Mouse (Mus musculus) gastrocnemius, postnatal 4 days (tissue): ENCODE results near the gene Slc28a1. TPM values are rescaled to one million over a fixed set of nuclear protein-coding genes. Genes with fewer than 3 reads are reported as not detected.
"Not testable (repeated sequence)": the region's sequence is repeated elsewhere in the genome, so short reads cannot be mapped to it uniquely, and the experiment has no call there.

Experiments
- DNase-seq, 2 experiments: peaks; one replicate each; pipeline ENCODE4 v3.0.0; 2021 to 2022; ENCODE audit warnings: low spot score in 2 of 2, mixed read lengths in 2 of 2
- total RNA-seq, 2 experiments: library from RNA; stranded (reverse); gene quantifications; 2 replicates each; pipeline ENCODE4 v1.2.3; 2021

Gene Slc28a1
- total RNA-seq, 2 experiments from 2014 or later: 0.47 to 0.57 TPM

DNA sequence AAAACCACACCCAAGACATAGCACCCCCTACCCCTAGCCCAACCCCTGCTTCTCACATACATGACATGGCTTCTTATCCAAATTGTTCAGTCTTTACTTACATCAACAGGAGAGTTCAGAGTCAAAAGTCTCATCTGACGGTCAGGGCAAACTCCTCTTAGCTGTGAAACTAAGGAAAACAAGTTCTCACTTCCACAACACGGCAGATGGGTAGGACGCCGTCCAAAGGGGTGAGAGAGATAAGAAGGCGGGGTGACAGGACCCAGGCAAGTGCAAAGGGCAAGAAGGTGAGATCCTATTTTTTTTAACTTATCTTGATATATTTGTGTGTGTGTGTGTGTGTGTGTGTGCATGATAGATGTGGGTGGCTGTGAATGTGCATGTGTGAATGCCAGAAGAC is 9.0 kb downstream of the Slc28a1 start:
- no peak for DNase-seq

DNA sequence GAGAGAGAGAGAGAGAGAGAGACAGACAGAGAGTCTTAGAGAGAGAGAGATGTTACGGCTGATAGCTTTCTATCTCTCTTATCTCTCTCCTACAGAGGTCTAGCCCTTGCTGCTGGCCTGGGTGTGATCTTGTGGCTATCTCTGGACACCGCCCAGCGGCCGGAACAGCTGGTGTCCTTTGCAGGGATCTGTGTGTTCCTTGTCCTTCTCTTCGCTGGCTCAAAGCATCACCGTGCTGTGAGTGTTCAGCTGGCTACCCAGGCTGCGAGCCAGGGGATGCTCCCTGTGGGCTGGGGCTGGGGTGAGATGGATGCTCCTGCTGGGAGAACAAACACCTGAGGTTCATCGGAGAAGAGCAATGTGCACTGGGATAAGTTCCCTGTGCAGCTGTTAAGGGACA is 10.2 kb downstream of the Slc28a1 start:
- peak in 1 of 2 experiments; percentile 63 for DNase-seq

DNA sequence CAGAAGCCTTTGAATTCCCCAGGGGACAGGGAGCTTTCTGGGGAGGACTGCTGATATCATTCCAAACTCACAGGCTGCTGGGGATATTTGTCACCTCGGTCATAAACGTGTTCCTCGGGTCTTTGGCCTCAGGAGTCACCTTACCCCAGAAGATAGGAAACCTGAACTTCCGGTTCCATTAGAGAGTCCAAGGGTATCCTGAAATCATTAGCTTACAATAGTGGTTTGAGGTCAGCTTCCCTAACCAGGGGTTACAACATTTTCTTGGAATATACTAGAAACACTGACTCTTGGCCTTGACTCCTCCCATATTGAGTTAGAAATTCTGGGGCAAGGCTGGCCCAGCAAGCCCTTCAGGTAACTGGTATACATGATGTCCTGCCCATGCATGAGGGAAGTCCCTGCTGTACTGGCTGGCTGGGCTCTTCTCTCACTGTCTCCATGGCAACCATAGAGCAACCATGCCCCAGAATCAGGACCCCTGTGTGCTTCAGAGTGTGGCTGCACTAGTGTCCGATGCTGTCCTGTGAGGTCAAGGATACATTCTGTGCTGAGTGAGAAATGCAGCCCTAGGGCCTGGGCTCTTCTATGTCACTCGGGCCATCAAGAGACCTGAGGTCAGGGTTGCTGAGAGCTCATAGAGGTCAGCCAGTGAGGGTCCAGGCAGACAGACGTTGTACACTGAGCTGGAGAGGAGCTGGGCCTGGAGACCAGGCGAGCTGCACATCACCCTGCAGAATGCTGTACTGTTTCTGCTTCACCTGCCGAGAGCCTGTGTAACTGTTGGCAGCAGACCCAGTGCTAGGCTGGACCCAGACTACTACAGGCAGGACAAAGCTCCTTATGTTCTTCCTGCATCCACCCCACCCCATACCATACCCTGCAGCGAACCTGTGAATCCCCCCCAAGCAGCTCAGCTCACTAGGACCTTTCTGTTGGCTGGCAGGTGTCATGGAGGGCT is 10.9 kb downstream of the Slc28a1 start:
- no peak for DNase-seq

DNA sequence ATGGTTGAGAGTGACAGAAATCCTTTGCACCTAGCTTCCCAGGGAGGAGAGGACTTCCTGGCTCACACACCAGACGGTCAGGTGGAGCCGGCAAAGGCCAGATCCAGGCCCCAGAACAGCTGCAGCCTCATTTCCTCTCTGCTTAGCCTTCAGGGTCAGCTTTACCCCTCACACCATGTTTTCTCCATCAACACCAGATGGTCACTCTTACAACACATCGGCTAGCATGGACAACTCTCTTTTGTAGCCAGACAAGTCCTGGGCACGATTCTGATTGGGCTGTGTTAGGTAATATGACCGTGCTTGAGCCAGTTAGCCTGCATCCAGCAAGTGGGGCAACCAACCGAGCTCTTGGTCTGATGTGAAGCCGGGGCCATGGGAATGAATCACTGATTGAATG is 17.3 kb downstream of the Slc28a1 start:
- no peak for DNase-seq

DNA sequence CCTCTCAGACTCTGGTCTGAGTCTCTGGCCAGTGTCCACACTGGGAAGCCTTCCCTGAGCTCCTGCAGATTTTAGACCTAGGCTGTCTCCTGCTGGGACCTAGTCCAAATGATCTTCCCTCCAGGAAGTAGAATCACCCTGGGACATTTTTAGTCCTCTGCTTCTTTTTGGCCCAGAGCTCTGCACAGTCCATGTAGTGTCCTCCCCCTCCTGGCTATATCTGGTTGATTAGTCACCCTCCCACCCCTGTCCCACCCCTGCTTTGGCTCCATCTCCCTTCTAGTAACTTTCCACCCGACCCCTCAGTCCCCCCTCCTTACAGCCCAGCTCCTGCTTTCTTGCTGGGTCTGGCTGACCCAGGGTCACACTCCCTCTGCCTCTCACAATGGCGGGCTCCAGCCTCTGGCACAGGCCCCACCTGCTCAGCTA is 18.3 kb downstream of the Slc28a1 start:
- peak in 1 of 2 experiments; percentile 53 for DNase-seq

DNA sequence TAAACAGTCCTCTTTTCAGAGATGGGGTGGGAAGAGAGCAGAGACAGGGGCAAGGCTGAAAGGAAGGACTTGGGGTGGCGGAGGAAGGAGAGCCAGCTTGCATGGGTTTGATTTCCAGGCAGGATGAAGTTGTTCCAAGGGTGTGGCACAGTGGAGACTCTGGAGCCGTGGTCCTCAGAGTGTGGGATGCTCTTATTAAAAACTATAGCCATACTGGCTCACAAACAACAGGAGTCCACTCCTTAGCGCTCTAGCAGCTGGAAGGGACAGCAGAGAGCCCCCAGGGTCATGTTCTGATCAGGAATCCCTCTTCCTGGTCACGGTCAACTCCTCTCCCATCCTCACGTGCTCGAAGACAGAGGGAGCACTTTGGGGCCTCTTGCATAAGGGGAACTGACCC is 18.8 kb downstream of the Slc28a1 start:
- DNase-seq: peak in 1 of 2 experiments; percentile 23

DNA sequence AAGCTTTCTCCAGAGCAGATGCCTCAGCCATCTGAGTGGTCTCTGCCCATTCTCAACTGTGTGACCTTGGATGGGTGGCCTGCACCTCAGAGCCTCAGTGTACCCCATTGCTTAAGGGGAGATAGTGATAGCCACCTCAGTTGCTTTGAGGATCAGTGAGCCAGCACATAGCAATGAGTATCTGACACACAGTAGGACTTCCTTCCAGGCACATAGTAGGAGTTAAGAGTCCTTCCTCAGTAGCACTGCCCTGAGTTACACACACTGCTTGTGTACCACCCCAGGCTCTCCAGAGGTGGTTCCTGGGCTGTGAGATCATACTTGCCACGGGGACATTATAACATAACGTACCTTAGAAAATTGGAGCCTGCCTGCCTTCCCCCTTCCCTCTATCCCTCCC is 19.3 kb downstream of the Slc28a1 start:
- DNase-seq: no peak

DNA sequence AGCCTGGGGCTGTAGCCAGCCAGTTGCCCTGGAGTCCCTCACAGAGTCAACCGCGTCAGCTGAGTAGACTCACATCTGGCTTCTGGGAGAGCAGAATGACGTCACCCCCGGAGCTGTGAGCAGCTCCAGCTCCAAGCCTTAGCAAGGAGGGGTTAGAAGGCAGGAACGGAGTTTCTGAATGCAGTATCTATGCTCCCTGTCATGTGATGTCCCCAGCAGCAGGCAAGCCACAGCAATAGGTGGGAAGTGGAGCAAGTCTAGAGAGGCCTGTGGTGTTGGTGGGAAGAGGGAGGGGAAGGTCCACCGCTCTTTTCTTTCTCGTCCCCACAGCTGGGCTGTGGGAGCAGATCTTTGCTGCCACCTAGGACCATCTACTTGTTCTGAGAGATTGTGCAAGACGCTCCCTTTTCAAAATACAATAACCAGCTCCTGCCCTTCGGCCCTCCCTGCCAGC is 20.0 kb downstream of the Slc28a1 start:
- DNase-seq: peak; percentile 55 to 80

DNA sequence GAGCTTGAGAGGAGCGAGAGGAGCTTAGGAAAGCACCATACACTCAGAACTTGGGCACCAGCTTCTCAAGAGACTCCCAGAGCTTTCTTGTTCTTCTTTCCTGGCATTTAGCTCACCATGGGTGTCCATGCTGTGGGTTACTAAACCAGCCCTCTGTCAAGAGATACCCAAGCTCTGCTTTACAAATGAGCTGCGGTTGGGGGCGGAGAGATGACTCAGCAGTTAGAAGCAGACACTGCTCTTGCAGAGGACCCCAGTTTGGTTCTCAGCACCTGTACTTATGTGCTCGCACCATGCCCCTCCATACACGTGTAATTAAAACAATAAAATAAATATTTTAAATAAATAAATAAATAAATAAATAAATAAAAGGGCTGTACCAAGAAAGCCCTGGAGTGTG is 22.7 kb downstream of the Slc28a1 start:
- DNase-seq: no peak

DNA sequence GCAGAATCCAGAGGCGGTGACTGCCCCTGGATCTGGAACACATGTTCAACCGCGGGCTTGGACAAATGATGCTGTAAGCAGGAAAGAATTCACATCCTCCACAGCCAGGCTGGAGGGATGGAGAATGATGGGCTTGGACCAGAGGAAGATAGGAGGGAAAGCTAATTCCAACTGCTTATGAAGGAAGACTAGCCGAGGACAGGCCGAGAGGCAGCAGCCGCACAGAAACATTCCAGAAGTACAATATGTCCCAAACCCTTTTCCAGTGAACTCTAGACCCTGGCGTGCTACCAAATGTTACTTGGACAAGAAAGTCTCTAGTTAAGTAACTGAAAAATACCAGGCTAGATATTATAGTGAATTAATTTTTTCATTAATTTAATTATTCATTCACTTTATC is 24.5 kb downstream of the Slc28a1 start:
- peak in 1 of 2 experiments; percentile 48 for DNase-seq

DNA sequence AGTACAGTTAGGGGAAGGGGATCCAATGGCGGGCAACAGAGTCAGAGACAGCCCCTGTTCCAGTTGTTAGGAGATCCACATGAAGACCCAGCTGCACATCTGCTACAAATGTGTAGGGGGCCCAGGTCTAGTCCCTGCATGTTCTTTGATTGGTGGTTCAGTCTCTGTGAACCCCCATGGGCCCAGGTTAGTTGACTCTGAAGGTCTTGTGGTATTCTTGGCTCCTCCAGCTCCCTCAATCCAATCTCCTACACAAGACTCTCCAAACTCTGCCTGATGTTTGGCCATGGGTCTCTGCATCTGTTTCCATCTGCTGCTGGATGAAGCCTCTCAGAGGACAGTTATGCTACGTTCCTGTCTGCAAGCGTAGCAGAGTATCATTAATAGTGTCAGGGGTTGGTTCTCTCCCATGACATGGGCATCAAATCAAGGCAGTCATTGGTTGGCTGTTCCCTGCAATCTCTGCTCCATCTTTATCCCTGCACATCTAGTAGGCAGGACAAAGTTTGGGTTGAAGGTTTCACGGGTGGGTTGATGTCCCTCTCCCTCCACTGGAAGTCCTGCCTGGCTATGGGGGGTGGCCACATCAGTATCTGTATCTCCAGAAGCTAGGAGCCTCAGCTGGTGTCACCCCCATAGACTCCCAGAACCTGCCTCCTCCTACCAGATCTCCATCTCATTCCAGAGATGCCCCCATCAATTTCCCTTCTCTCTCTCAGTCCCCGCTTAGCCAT is 25.2 kb downstream of the Slc28a1 start:
- no peak for DNase-seq

DNA sequence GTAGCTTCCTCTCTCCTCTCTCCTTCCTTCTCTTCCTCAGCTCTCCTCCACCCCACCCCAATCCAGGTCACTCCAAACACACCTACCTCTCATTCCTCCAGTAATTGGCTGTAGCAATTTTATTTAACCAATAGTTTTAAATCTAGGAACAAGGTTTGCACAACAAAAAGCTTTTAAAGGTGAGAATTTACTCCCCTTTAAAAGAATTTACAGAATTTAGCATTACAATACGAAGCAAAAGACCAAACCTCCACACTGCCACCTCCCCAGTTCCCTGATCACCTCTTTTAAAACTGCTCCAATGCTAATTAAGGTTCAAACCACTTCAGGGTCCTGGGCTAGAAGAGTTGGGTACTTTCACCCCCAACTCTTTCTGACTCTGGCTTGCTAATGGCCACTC is 26.9 kb downstream of the Slc28a1 start:
- no peak for DNase-seq

DNA sequence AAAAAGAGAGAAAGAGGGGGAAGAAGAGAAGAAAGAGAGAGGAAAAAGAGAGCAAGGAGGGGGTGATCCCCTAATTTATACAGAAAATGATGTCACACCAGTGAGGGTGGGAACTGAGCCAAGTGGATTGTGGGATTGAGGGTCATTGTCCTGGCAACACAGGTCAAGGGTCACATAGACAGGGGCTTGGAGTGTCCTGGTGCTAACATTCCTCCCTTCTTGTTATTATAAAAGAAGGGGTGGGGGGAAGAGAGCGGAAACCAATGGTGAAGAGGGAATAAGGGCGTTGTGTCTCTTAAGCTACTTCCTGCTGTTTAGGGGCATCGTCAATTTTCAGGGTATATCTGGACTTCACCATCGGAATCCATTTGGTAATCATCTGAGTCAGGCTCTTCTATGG is 28.5 kb downstream of the Slc28a1 start:
- DNase-seq: not testable (repeated sequence)

DNA sequence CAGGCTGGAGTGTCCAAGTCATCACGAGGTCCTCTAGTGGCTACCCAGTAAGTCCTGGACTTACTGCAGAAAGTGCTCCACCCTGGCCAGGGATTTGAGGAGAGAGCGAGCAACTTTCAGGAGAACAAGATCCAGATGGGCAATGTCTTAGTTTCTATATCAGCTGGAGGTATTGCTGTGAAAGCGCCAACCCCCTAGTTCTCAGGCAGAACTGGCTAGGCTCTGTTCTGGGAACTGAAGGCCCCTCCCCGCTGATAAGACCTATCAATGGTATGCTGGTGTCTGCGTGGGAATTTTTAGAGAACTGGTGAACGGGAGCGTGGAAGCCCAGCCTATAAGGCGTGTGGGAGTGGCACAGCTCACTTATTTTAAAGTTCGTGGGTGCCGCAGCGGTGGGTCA is 35.2 kb downstream of the Slc28a1 start:
- DNase-seq: no peak

DNA sequence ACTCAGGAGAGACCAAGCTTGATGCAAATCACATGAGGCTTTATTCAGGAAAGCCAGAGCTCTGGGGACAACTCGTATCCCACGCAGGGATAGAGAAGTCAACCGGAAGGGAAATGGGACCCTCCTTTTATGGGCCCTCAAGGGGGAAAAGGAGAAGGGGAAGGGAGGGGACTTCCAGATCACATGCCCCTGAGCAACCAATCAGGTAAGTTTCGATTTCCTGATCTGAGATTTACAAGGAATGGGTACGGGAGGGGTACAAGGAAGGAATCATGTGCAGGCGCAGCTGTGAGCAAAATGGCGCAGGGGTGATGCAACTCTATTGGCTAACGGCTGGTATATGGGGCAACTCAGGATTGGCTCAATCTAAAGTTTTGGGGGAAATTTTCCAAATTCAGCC is 36.6 kb downstream of the Slc28a1 start:
- DNase-seq: no peak

DNA sequence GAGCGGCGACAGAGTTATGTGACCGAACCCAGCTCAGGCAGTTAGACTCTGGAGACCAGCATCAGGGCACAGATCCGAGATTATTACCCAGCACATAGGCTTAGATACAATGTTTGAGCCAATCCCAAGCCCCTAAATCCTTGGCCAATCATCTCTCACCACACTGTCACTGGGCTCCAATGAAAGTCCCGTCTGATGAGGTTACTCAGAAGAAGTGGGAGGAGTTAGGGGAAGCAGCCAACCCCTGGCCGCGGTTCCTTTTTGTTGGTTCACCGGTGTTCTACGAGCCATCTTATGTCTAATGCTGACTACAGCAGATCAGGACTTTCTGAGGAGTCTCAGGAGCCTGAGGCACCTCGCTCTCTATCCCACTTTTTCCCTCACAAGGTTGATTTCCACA is 37.7 kb downstream of the Slc28a1 start:
- DNase-seq: no peak

DNA sequence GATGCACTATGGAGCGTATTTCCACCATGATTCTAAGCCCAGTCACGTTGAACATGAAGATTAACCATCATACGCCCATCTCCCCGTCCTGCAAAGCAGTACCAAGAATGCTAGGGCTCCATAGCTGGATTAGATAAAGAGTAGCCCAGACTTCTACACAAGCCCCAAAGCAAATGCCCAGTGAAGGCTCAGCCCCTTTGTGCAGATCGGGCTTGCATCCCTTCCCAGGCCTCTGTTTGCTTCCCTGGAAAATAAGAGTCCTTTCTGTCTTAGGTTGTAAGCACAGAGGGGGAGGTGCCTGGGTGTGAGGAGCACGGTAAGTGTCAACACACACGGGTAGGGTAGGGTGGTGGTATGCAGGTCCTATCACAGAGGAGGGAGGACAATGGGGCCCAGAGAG is 38.2 kb downstream of the Slc28a1 start:
- no peak for DNase-seq

DNA sequence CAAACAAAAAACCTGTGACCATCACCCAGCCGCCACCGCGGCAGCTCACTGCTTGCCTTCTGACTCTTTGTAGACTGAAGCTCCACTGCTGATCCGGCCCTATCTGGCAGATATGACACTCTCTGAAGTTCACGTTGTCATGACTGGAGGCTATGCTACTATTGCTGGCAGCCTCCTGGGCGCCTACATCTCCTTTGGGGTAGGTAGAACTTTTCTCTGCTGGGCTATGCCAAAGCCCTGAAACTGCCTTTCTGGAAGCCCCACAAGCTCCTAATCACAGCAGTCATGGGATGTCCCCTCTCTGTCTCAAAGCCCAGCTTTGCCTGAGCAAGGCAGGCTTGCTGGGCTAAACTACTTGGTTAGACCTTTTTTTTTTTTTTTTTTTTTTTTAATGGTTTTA is 38.7 kb downstream of the Slc28a1 start:
- no peak for DNase-seq

DNA sequence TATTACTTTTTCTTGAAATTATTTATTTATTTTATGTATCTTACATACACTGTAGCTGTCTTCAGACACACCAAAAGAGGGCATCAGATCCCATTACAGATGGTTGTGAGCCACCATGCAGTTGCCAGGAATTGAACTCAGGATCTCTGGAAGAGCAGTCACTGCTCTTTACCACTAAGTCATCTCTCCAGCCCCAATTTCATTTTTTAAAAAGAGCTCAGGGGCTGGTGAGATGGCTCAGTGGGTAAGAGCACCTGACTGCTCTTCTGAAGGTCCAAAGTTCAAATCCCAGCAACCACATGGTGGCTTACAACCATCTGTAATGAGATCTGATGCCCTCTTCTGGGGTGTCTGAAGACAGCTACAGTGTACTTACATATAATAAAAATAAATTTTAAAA is 39.6 kb downstream of the Slc28a1 start:
- DNase-seq: not testable (repeated sequence)

DNA sequence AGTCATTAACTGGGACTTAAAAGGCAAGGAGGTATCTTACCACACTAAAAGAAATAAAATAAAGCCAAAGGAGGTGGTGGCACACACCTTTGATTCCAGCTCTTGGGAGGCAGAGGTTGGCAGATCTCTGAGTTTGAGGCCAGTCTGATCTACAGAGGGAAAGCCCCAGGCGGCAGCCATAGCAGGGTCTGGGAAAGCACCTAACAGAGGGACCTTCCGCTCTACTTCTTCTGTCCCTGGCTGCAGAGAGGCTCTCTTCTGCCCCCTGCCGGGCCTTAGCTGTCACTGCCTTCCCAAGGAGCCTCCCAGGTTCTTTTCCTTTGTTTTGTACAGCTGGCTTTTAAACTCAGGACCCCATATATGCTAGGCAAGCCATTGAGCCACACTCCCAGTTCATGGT is 40.4 kb downstream of the Slc28a1 start:
- peak in 1 of 2 experiments; percentile 59 for DNase-seq

DNA sequence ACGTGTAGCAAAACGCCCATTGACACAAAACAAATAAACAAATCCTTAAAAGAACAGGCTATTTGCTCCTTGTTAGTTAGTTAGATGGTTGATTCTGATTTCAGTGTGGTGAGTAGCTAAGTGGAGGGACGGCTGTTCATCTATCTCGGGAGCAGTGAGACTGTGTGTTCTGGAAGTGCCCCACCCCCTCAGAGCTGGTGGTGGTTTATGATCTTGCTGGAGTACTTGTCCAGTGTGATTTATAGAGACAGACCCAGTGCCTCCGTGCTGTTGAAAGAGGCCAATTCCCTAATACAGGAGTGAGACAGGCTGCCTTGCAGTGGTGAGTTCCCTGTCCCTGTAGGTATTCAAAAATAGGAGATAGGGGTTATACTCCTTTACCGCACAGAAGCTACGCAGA is 44.3 kb downstream of the Slc28a1 start:
- no peak for DNase-seq

DNA sequence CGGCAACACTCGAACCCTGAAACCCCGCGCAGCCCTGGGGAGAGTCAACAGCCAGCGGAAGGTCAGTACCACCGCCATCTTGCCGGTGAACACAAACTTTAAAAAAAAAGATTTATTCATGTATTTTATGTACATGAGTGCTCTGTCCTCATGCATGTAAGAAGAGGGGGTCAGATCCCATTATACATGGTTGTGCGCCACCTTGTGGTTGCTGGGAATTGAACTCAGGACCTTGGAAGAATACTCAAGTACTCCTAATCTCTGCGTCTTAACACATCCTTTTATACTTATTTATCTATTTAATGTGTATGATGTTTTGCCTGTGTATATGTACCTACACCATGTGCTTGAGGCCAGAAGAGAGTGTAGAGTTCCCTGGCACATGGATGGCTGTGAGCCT is 47.1 kb downstream of the Slc28a1 start:
- no peak for DNase-seq
